Mouse (Mus musculus): ENCODE results near the gene Dcaf6. TPM values are rescaled to one million over a fixed set of nuclear protein-coding genes. Genes with fewer than 3 reads are reported as not detected.

The Dcaf6 gene
- polyA plus RNA-seq, 1 experiment from 2014 or later = 17.4 TPM

- TF ChIP-seq CTCF (IDR thresholded peaks at IDR 0.05; ENCODE audit: low read depth) = no peak
- TF ChIP-seq EP300 (IDR thresholded peaks at IDR 0.05; ENCODE audit: low read depth) = peak; percentile 61
- H3K9me3 ChIP-seq (ENCODE audit: low read length) = no peaks in the 10 kb centered on the region
- peak; percentile 35 for DNase-seq
- WGBS (ENCODE audit: insufficient replicate concordance) = 27% methylated on average over 7 of the region's 7 CpGs
- no peak overlapping the region for H3K4me2 ChIP-seq (ENCODE audit: low read depth, low read length)
- peak; percentile 79 for ATAC-seq
- H3K9ac ChIP-seq (replicated peaks) = no peak overlapping the region
- 0 out of 2 replicates have a peak, but pooled peaks cover 5% of the 10 kb centered on the region for H3K36me3 ChIP-seq (replicated peaks; ENCODE audit: insufficient read depth, low read length)
- peaks cover 6% of the 10 kb centered on the region; the same call in 1 of the 2 replicates for H3K4me1 ChIP-seq (ENCODE audit: insufficient read depth)
- H3K27ac ChIP-seq (ENCODE audit: low read depth) = peak overlapping the region; percentile 58
- no peak overlapping the region for H3K4me3 ChIP-seq (ENCODE audit: low read depth, low read length)
- H3K27me3 ChIP-seq (ENCODE audit: insufficient read depth, low read length) = no peaks in the 10 kb centered on the region
Measured at GRCm38 (mm10) chr1:165322934-165323333, 137.3 kb downstream of the Dcaf6 start.

- ATAC-seq (no peak), DNase-seq (no peak)
- 86% methylated on average over 7 of the region's 7 CpGs for WGBS (ENCODE audit: insufficient replicate concordance)
- Histone ChIP-seq H3K9me3 (ENCODE audit: low read length) (no peaks in the 10 kb centered on the region), H3K4me2 (ENCODE audit: low read depth, low read length) (no peak overlapping the region), H3K36me3 (replicated peaks; ENCODE audit: insufficient read depth, low read length) (0 out of 2 replicates have a peak, but pooled peaks cover 2% of the 10 kb centered on the region), H3K27me3 (ENCODE audit: insufficient read depth, low read length) (no peaks in the 10 kb centered on the region), H3K4me3 (ENCODE audit: low read depth, low read length) (no peak overlapping the region), H3K4me1 (ENCODE audit: insufficient read depth) (peaks cover 6% of the 10 kb centered on the region; the same call in 1 of the 2 replicates), H3K9ac (replicated peaks) (no peak overlapping the region), H3K27ac (ENCODE audit: low read depth) (peak overlapping the region; percentile 58)
- TF ChIP-seq CTCF (IDR thresholded peaks at IDR 0.05; ENCODE audit: low read depth) (no peak), EP300 (IDR thresholded peaks at IDR 0.05; ENCODE audit: low read depth) (no peak)
Measured at GRCm38 (mm10) chr1:165321891-165322290, 138.4 kb downstream of the Dcaf6 start.

GRCm38 (mm10) chr1:165321393-165321861 is 138.8 kb downstream of the Dcaf6 start:
- no peak for TF ChIP-seq EP300 (IDR thresholded peaks at IDR 0.05; ENCODE audit: low read depth)
- TF ChIP-seq CTCF (IDR thresholded peaks at IDR 0.05; ENCODE audit: low read depth) = no peak
- Histone ChIP-seq H3K4me2 (ENCODE audit: low read depth, low read length) (no peak overlapping the region), H3K27me3 (ENCODE audit: insufficient read depth, low read length) (no peaks in the 10 kb centered on the region), H3K4me1 (ENCODE audit: insufficient read depth) (peaks cover 6% of the 10 kb centered on the region; the same call in 1 of the 2 replicates), H3K9me3 (ENCODE audit: low read length) (no peaks in the 10 kb centered on the region), H3K4me3 (ENCODE audit: low read depth, low read length) (no peak overlapping the region), H3K9ac (replicated peaks) (no peak overlapping the region), H3K36me3 (replicated peaks; ENCODE audit: insufficient read depth, low read length) (0 out of 2 replicates have a peak, but pooled peaks cover 2% of the 10 kb centered on the region), H3K27ac (ENCODE audit: low read depth) (no peak overlapping the region)
- 89% methylated on average over 13 of the region's 13 CpGs for WGBS (ENCODE audit: insufficient replicate concordance)
- DNase-seq = no peak
- no peak for ATAC-seq

- Histone ChIP-seq H3K27ac (ENCODE audit: low read depth) (no peak overlapping the region), H3K4me1 (ENCODE audit: insufficient read depth) (peaks cover 6% of the 10 kb centered on the region; the same call in 1 of the 2 replicates), H3K9ac (replicated peaks) (no peak overlapping the region), H3K4me3 (ENCODE audit: low read depth, low read length) (no peak overlapping the region), H3K27me3 (ENCODE audit: insufficient read depth, low read length) (no peaks in the 10 kb centered on the region), H3K4me2 (ENCODE audit: low read depth, low read length) (peak overlapping the region; percentile 7; the same call in 1 of the 2 replicates), H3K36me3 (replicated peaks; ENCODE audit: insufficient read depth, low read length) (no peaks in the 10 kb centered on the region), H3K9me3 (ENCODE audit: low read length) (no peaks in the 10 kb centered on the region)
- 31% methylated on average over 10 of the region's 10 CpGs for WGBS (ENCODE audit: insufficient replicate concordance)
- DNase-seq (peak; percentile 81), ATAC-seq (peak; percentile 54; the same call in 1 of the 2 replicates)
- TF ChIP-seq CTCF (IDR thresholded peaks at IDR 0.05; ENCODE audit: low read depth) (peak; percentile 93), EP300 (IDR thresholded peaks at IDR 0.05; ENCODE audit: low read depth) (no peak)
Measured at GRCm38 (mm10) chr1:165320141-165320934, 139.9 kb downstream of the Dcaf6 start.

GRCm38 (mm10) chr1:165316361-165316760 is 143.9 kb downstream of the Dcaf6 start:
- Histone ChIP-seq H3K4me2 (ENCODE audit: low read depth, low read length) (no peak overlapping the region), H3K9ac (replicated peaks) (no peak overlapping the region), H3K27ac (ENCODE audit: low read depth) (no peak overlapping the region), H3K27me3 (ENCODE audit: insufficient read depth, low read length) (no peaks in the 10 kb centered on the region), H3K4me1 (ENCODE audit: insufficient read depth) (no peaks in the 10 kb centered on the region), H3K4me3 (ENCODE audit: low read depth, low read length) (no peak overlapping the region), H3K9me3 (ENCODE audit: low read length) (no peaks in the 10 kb centered on the region), H3K36me3 (replicated peaks; ENCODE audit: insufficient read depth, low read length) (no peaks in the 10 kb centered on the region)
- TF ChIP-seq EP300 (IDR thresholded peaks at IDR 0.05; ENCODE audit: low read depth) (no peak), CTCF (IDR thresholded peaks at IDR 0.05; ENCODE audit: low read depth) (no peak)
- DNase-seq (no peak), ATAC-seq (no peak)
- 71% methylated on average over 11 of the region's 11 CpGs for WGBS (ENCODE audit: insufficient replicate concordance)

- TF ChIP-seq CTCF (IDR thresholded peaks at IDR 0.05; ENCODE audit: low read depth) (no peak), EP300 (IDR thresholded peaks at IDR 0.05; ENCODE audit: low read depth) (no peak)
- no peak overlapping the region for H3K4me3 ChIP-seq (ENCODE audit: low read depth, low read length)
- H3K27me3 ChIP-seq (ENCODE audit: insufficient read depth, low read length) = no peaks in the 10 kb centered on the region
- H3K9me3 ChIP-seq (ENCODE audit: low read length) = no peaks in the 10 kb centered on the region
- DNase-seq (no peak), ATAC-seq (no peak)
- WGBS (ENCODE audit: insufficient replicate concordance) = 70% methylated on average over 11 of the region's 11 CpGs
- H3K4me2 ChIP-seq (ENCODE audit: low read depth, low read length) = no peak overlapping the region
- H3K4me1 ChIP-seq (ENCODE audit: insufficient read depth) = no peaks in the 10 kb centered on the region; the same call in 1 of the 2 replicates
- H3K36me3 ChIP-seq (replicated peaks; ENCODE audit: insufficient read depth, low read length) = no peaks in the 10 kb centered on the region
- H3K27ac ChIP-seq (ENCODE audit: low read depth) = no peak overlapping the region
- H3K9ac ChIP-seq (replicated peaks) = no peak overlapping the region
Measured at GRCm38 (mm10) chr1:165308180-165308579, 152.1 kb downstream of the Dcaf6 start.

Data from liver, postnatal 0 days (tissue).